Mouse (Mus musculus) left cerebral cortex, adult 8-10 months (tissue): Measurements from ENCODE around the gene Cldn3. TPM values are rescaled to one million over a fixed set of nuclear protein-coding genes. Genes with fewer than 3 reads are reported as not detected.
"Not testable (repeated sequence)": the region's sequence is repeated elsewhere in the genome, so short reads cannot be mapped to it uniquely, and the experiment has no call there.

Experiments
- DNase-seq, 2 experiments: peaks; one replicate each; pipeline ENCODE4 v3.0.0; 2022; ENCODE audit warnings: low spot score in 2 of 2
- total RNA-seq, 4 experiments: library from RNA; stranded (reverse); gene quantifications; 2 replicates each; pipeline ENCODE4 v1.2.4; 2022

The Cldn3 gene
- under 1 TPM in 2 of 4 experiments, not detected in 2; 0.50 to 0.93 TPM for total RNA-seq

GRCm38 (mm10) chr5:134985633-134986297 lies at the start of gene Cldn3:
Gene Cldn3 (plus strand): TSS chr5:134986214.
- no peak for DNase-seq

- DNase-seq, result no peak
These were observed 49.3 kb upstream of the Cldn3 start for GRCm38 (mm10) chr5:134936626-134937185.

- DNase-seq, result no peak
These were observed 46.9 kb upstream of the Cldn3 start for GRCm38 (mm10) chr5:134939069-134939468.

- not testable (repeated sequence) for DNase-seq
These were observed 46.5 kb upstream of the Cldn3 start for GRCm38 (mm10) chr5:134939554-134939953.

- no peak for DNase-seq
These were observed 44.4 kb upstream of the Cldn3 start for GRCm38 (mm10) chr5:134941472-134942209.

- DNase-seq, result no peak
These were observed 43.3 kb upstream of the Cldn3 start for GRCm38 (mm10) chr5:134942740-134943139.

GRCm38 (mm10) chr5:134944179-134944578 lies 41.8 kb upstream of the Cldn3 start:
- DNase-seq, result no peak

GRCm38 (mm10) chr5:134945266-134945959 lies 40.6 kb upstream of the Cldn3 start:
- no peak for DNase-seq

GRCm38 (mm10) chr5:134946063-134946856 lies 39.8 kb upstream of the Cldn3 start:
- no peak for DNase-seq

- DNase-seq, result no peak
These were observed 39.2 kb upstream of the Cldn3 start, which contains the start of gene Cldn4 for GRCm38 (mm10) chr5:134946857-134947255. Gene Cldn4 (minus strand): TSS chr5:134946934.

- DNase-seq, result no peak
These were observed 38.5 kb upstream of the Cldn3 start for GRCm38 (mm10) chr5:134947420-134948084.

GRCm38 (mm10) chr5:134948085-134948439 lies 38.0 kb upstream of the Cldn3 start:
- no peak for DNase-seq

GRCm38 (mm10) chr5:134951053-134951884 lies 34.7 kb upstream of the Cldn3 start:
- no peak for DNase-seq

- DNase-seq, result no peak
These were observed 30.5 kb upstream of the Cldn3 start for GRCm38 (mm10) chr5:134955491-134955890.

GRCm38 (mm10) chr5:134959114-134959513 lies 26.9 kb upstream of the Cldn3 start:
- DNase-seq, result peak in 1 of 2 experiments; percentile 15

- no peak for DNase-seq
These were observed 25.6 kb upstream of the Cldn3 start for GRCm38 (mm10) chr5:134960430-134960829.

- no peak for DNase-seq
These were observed 24.5 kb upstream of the Cldn3 start for GRCm38 (mm10) chr5:134961519-134961918.

- DNase-seq, result no peak
These were observed 22.5 kb upstream of the Cldn3 start for GRCm38 (mm10) chr5:134963546-134963945.

GRCm38 (mm10) chr5:134964655-134965054 lies 21.4 kb upstream of the Cldn3 start:
- DNase-seq, result not testable (repeated sequence)

- peak; percentile 30 to 38 for DNase-seq
These were observed 20.6 kb upstream of the Cldn3 start for GRCm38 (mm10) chr5:134965473-134965851.
